Mouse (Mus musculus): Measurements from ENCODE around the gene Ifi27.
"Not testable (repeated sequence)": the region's sequence is repeated elsewhere in the genome, so short reads cannot be mapped to it uniquely, and the experiment has no call there.

Ifi27 gene

GRCm38 (mm10) chr12:103453361-103453760 is 19.4 kb downstream of the Ifi27 start:
- DNase-seq (ENCODE audit: extremely low read depth, insufficient read length, low spot score): no peak

DNA sequence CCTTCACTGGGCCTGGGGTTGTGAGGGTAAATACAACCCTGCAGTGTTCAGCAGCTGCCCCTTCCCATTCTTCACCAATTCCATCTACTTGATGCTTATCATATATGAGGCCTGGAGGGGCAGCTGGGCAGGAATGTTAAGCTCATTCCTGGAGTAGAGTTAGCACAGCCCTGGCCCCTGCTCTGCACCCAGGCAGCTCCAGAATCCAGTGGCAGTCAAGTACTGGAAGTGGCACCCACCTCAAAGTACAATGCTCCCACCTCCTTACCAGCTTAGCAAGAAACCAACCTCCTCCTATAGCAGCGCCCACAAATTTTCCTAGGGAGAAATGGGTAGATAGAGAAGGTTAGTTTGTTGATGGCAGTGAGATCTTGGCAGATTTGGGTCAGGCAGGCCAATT is 22.7 kb downstream of the Ifi27 start:
- DNase-seq (ENCODE audit: extremely low read depth, insufficient read length, low spot score): not testable (repeated sequence)

GRCm38 (mm10) chr12:103457140-103457539 is 23.1 kb downstream of the Ifi27 start, which contains the start of gene Ifi27l2b:
Gene Ifi27l2b (minus strand): TSS chr12:103457223.
- no peak for DNase-seq (ENCODE audit: extremely low read depth, insufficient read length, low spot score)

DNA sequence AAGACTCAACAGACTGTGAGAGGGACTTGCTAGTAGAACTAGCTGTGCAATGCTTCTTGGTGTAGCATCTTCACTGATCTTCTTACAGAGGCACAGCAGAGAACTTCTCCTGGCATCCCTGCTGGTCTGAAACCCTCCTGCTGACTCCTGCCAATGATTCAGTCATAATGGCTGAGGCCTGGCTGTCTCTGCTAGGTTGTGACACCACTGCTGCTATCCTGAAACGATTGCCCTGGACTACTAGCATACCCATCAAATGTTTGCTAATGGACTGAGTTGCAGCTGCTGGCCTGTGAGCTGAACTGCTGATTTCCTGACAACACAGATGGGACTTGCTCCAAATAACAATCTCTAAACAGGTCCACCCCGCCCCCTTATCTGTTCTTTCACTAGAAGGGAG is 40.5 kb downstream of the Ifi27 start:
- DNase-seq (ENCODE audit: extremely low read depth, insufficient read length, low spot score): no peak

DNA sequence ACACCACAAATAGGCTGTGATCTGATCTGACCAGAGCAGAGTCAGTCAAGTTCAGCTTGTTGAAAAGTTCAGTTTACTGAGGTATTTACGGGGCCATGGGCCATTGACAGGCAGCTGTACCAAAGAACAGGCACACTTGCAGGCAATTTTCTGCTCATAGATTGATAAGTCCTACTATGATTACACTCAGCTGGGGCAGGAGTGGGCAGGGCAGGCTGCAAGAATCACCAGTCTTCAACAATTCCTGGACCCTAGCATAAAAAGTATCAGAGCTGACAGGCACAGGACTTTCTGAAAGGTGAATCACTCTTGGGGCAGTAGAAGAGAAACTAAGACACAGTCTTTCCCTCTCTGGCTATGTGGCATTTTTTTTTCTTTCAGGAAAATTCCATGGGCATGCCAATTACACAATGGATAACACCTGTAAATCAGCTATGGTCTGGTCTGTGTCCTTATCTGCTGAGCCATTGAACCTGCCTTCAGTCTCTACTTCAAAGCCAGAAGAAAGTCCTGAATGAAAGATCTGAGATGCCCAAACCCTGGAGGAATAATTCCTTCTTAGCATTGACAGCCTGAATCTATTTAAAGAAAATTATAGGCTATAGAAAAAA is 42.9 kb downstream of the Ifi27 start:
- no peak for DNase-seq (ENCODE audit: extremely low read depth, insufficient read length, low spot score)

- DNase-seq (ENCODE audit: extremely low read depth, insufficient read length, low spot score): no peak
Observed at GRCm38 (mm10) chr12:103477461-103478015, 43.5 kb downstream of the Ifi27 start.

DNA sequence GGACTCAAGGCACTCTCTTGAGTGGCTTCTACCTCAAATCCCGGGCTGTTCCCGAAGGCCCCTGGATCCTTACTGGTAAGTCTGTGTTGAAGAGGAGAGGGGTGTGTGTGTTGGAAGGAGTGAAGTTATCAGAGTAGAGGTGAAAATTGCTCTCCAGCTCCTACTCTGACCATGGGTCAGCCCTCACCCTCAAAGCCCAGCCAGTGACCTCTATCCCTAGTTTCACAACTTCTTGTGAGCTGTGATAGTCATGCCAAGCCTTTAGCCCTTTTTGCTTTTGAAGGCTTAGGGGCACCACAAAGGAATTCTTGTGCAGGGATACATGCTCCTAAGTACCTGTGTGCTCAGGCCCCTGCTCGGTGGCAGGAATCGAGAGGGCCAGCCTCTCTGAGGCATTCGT is 47.7 kb downstream of the Ifi27 start:
- no peak for DNase-seq (ENCODE audit: extremely low read depth, insufficient read length, low spot score)

DNA sequence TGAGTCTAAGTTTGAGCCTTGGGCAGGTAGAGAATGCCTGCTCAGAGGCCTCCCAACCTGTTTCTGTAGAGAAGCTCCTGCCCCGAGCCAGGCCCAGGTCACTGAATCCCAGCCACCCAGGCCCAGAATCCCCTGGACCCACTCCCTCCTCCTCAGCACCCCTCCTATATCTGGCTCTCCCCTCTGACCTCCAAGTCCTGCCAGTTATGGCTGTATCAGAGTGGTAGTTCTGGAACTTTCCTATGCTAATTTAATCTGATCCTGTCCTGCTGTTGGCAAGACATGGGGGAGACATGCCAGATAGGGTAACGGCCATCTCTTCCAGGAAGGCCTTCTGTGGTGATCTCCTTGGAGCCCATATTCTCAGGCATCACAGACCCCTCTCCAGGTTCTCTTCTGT is 48.8 kb downstream of the Ifi27 start:
- DNase-seq (ENCODE audit: extremely low read depth, insufficient read length, low spot score): no peak

GRCm38 (mm10) chr12:103484200-103484972 is 50.4 kb downstream of the Ifi27 start:
- not testable (repeated sequence) for DNase-seq (ENCODE audit: extremely low read depth, insufficient read length, low spot score)

- DNase-seq (ENCODE audit: extremely low read depth, insufficient read length, low spot score): no peak
Observed at GRCm38 (mm10) chr12:103486726-103487125, 52.7 kb downstream of the Ifi27 start.

DNA sequence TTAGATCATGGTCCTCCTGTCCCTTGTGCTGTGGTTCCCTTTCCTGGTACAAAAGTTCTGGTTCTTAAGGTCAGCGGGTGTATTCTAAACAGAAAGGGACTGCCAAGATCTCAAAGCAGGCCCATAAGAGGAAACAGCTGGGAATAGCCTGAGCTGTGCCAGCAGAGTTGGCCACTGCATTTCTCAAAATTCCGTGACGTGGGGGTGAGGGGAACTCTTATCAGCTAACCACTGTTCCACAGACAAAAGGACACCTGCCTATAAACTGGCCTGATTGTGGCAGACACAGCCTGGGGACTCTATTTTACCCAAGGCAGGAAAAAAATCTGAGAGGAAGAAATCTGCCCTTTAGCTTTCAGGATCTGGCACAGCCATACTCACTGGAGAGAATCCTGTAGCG is 53.3 kb downstream of the Ifi27 start:
- no peak for DNase-seq (ENCODE audit: extremely low read depth, insufficient read length, low spot score)

DNA sequence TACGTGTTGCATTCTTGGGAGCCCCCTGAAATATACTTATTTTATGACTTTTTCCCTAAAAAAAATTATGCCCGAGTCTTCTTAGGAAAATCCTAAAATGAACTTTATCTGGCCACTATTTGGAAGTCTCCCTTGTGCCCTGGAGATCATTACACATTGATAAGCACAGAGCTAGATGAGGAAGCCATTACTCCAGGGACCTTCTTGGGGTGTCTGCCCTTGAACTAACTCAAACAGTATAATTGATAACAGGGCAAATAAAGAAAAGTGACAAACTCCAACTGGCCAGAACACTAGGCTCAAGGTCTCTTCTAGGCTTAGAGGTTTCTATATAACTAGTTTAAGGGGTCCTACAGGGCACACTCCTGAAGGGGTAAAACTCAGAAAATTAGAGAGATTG is 53.7 kb downstream of the Ifi27 start:
- no peak for DNase-seq (ENCODE audit: extremely low read depth, insufficient read length, low spot score)

All from 3134 (cell line).